Mouse (Mus musculus) layer of hippocampus, postnatal 36 days (tissue): ENCODE measurements around the gene Slc30a3. TPM values are rescaled to one million over a fixed set of nuclear protein-coding genes. Genes with fewer than 3 reads are reported as not detected.
"Not testable (repeated sequence)": the region's sequence is repeated elsewhere in the genome, so short reads cannot be mapped to it uniquely, and the experiment has no call there.

Experiments
- DNase-seq, 2 experiments: peaks; one replicate each; pipeline ENCODE4 v3.0.0; 2022
- total RNA-seq, 2 experiments: library from RNA; stranded (reverse); gene quantifications; 2 replicates each; pipeline ENCODE4 v1.2.3; 2021

The Slc30a3 gene
- total RNA-seq, 2 experiments from 2014 or later: 73.6 to 76.8 TPM

DNA sequence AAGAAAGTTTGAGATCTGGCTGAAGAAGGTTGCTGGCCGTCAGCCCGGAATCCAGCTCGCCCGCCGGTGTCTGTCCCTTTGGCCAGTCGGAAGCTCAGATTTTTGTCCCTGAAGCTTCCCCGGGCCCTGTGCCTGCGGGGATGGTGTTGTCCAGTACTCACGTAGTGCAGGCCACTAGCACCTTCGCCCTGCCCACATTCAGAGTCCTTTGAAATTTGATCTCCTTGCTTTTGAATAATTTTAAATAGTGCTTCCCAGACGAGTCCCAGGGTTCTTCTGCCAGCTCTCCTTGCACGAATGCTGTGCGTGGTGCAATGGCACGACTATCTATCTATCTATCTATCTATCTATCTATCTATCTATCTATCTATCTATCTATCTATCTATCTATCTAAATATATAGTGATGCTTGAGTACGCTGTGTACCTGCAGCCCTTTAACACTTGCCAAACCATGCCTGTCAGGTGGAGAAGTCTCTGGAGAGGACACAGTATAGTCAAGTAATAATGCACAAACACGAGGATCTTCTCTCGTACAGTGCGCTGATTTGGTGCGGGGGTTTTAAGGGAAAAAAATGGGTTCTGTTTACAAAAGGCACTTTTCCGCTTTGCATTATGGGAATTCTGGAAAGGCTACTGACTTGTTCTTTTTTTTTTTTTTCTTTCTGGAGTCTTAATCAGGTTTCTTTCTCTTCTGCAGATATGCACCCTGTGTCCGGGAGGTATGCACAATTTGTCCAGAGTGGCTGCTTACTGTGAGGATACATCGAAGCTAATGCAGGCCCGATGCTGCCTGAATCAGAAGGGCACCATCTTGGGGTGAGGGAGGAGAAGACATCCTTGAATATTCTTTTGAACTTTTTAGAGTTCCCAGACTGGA is 59.0 kb downstream of the Slc30a3 start, which contains the start of gene Slc5a6:
Gene Slc5a6, minus strand, starts transcription at position 162 of the 879 bp plus-strand sequence.
- DNase-seq: peak; percentile 17 to 24

- DNase-seq: peak; percentile 99
Observed at GRCm38 (mm10) chr5:31047848-31048762, 59.9 kb downstream of the Slc30a3 start, which contains the start of gene Atraid. Gene Atraid, plus strand, starts transcription at chr5:31048312.

GRCm38 (mm10) chr5:31047074-31047473 is 61.0 kb downstream of the Slc30a3 start:
- DNase-seq: no peak

DNA sequence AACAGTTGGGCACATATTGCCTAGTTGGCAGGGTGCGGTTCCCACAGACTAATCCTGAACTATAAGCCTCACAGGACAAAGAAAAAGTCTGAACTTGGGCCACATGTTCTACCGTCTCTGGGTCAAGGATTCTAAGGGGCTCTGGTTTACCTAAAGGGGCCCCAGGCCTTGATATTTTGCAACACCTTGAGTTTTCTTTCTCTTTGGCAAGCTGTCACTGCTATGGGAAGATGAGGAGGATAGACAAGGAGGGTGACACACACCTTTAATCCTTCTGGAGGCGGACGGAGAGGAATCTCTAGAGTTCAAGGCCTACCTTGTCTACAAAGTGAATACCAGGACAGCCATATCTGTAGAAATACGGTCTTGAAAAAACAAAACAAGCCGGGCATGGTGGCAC is 61.6 kb downstream of the Slc30a3 start:
- no peak for DNase-seq

DNA sequence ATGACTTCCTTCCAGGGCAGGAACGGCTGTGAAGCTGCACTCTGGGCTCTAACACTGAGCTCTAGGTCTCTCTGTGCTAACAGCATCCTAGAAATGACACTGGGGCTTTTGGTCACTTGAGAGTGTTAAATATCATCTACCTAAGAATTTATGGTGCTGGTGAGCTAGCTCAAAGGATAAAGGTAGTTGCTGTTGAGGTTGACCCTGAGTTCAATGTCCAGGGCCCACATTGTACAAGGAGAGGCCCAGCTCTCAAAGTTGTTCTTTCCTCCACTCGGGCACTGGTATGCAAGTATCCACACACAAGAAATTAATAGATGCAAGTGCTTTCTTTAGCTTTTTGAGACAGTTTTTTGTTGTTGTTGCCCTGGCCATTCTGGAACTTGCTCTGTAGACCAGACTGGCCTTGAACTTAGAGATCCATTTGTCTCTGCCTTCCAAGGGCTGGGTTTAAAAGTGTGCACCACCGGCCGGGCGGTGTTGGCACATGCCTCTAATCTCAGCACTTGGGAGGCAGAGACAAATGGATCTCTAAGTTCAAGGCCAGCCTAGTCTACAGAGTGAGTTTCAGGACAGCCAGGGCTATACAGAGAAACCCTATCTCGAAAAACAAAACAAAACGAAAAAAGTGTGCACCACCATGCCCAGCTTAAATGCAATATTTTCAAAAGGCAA is 69.7 kb downstream of the Slc30a3 start:
- DNase-seq: no peak

GRCm38 (mm10) chr5:31036556-31036955 is 71.5 kb downstream of the Slc30a3 start:
- not testable (repeated sequence) for DNase-seq

Other genes starting within 250 kb of the Slc30a3 start
- gene Tmem214, start 240.2 kb downstream of the Slc30a3 start, total RNA-seq: 10 to 100 TPM; 67.5 to 80.3 TPM
- gene Agbl5, start 219.5 kb downstream of the Slc30a3 start, total RNA-seq: 10 to 100 TPM; 12.8 to 17.3 TPM
- gene Ost4, start 200.4 kb downstream of the Slc30a3 start, total RNA-seq: 10 to 100 TPM; 97.4 to 99.4 TPM
- 1 to 10 TPM; 2.0 to 2.3 TPM for gene Emilin1, start 194.8 kb downstream of the Slc30a3 start, total RNA-seq
- 10 to 100 TPM; 10.1 to 13.6 TPM for gene Khk, start 186.8 kb downstream of the Slc30a3 start, total RNA-seq
- gene Cgref1, start 162.6 kb downstream of the Slc30a3 start, total RNA-seq: 10 to 100 TPM; 16.5 to 16.7 TPM
- 100 to 1,000 TPM; 115 to 137 TPM for gene Preb, start 147.9 kb downstream of the Slc30a3 start, total RNA-seq
- under 1 TPM; 0.10 to 0.13 TPM for gene Tcf23, start 139.6 kb downstream of the Slc30a3 start, total RNA-seq
- 10 to 100 TPM; 73.7 to 77.5 TPM for gene Atraid, start 59.9 kb downstream of the Slc30a3 start, total RNA-seq
- gene Slc5a6, start 59.3 kb downstream of the Slc30a3 start, total RNA-seq: 10 to 100 TPM; 13.7 to 14.2 TPM
- gene Cad, start 53.5 kb downstream of the Slc30a3 start, total RNA-seq: 10 to 100 TPM; 22.3 to 25.5 TPM
- not detected for gene Dnajc5g, start 2.0 kb downstream of the Slc30a3 start, total RNA-seq
- not detected for gene Trim54, start 8.5 kb upstream of the Slc30a3 start, total RNA-seq
- gene Ucn, start 30.6 kb upstream of the Slc30a3 start, total RNA-seq: not detected
- gene Mpv17, start 46.0 kb upstream of the Slc30a3 start, total RNA-seq: 10 to 100 TPM; 61.2 to 62.2 TPM
- 1 to 10 TPM; 3.2 to 3.4 TPM for gene Gm29609, start 71.7 kb upstream of the Slc30a3 start, total RNA-seq
- 10 to 100 TPM; 58.5 to 66.8 TPM for gene Gtf3c2, start 71.9 kb upstream of the Slc30a3 start, total RNA-seq
- gene Snx17, start 85.0 kb upstream of the Slc30a3 start, total RNA-seq: 10 to 100 TPM; 77.0 to 83.7 TPM
- 10 to 100 TPM; 38.7 to 46.9 TPM for gene Eif2b4, start 85.2 kb upstream of the Slc30a3 start, total RNA-seq
- gene Zfp513, start 94.1 kb upstream of the Slc30a3 start, total RNA-seq: 10 to 100 TPM; 29.2 to 30.4 TPM
- gene Ppm1g, start 112.5 kb upstream of the Slc30a3 start, total RNA-seq: 10 to 100 TPM; 74.4 to 75.3 TPM
- gene Nrbp1, start 132.6 kb upstream of the Slc30a3 start, total RNA-seq: 10 to 100 TPM; 81.6 to 84.8 TPM
- not detected for gene Gm9970, start 133.0 kb upstream of the Slc30a3 start, total RNA-seq
- gene Krtcap3, start 143.5 kb upstream of the Slc30a3 start, total RNA-seq: 1 to 10 TPM; 3.0 to 3.7 TPM
- 10 to 100 TPM; 69.1 to 93.8 TPM for gene Ift172, start 182.9 kb upstream of the Slc30a3 start, total RNA-seq
- gene Fndc4, start 187.8 kb upstream of the Slc30a3 start, total RNA-seq: 100 to 1,000 TPM; 144 to 187 TPM
- gene Gckr, start 189.2 kb upstream of the Slc30a3 start, total RNA-seq: under 1 TPM in 1 of 2 experiments, not detected in 1; 0.10 TPM